Mouse (Mus musculus) kidney, adult 2 months (tissue): ENCODE data around the gene Ddx47. TPM values are rescaled to one million over a fixed set of nuclear protein-coding genes. Genes with fewer than 3 reads are reported as not detected.

Experiments
- DNase-seq: peaks from one replicate; pipeline ENCODE4 v3.0.0; 2021
- H3K27ac ChIP-seq: fragments of 200-500 bp; 2 replicates; pipeline ENCODE4 v1.5.1; 2012; ENCODE audit warnings: low read depth, low read length, control low read depth, inconsistent platforms; ENCODE audit not compliant: insufficient read depth
- H3K27me3 ChIP-seq: fragments of 200-500 bp; replicated peaks from 2 replicates; pipeline ENCODE4 v1.6.1; 2012; ENCODE audit warnings: mild to moderate bottlenecking, moderate library complexity, low read length, inconsistent platforms; ENCODE audit not compliant: control insufficient read depth, insufficient read depth
- H3K36me3 ChIP-seq: fragments of 200-500 bp; 2 replicates; pipeline ENCODE4 v1.6.1; 2012; ENCODE audit warnings: mild to moderate bottlenecking, moderate library complexity, low read length, inconsistent platforms; ENCODE audit not compliant: control insufficient read depth, insufficient read depth
- H3K4me1 ChIP-seq: fragments of 200-500 bp; 2 replicates; pipeline ENCODE4 v1.6.1; 2011; ENCODE audit warnings: low read length; ENCODE audit not compliant: control insufficient read depth, insufficient read depth
- H3K4me3 ChIP-seq: fragments of 200-500 bp; 2 replicates; pipeline ENCODE4 v1.5.1; 2011; ENCODE audit warnings: mild to moderate bottlenecking, low read depth, low read length, control low read depth; ENCODE audit not compliant: insufficient read depth
- CTCF ChIP-seq: fragments of 200-500 bp; conservative IDR thresholded peaks from 2 replicates; pipeline ENCODE4 v1.5.1; 2011; ENCODE audit warnings: low read depth, mild to moderate bottlenecking, control low read depth, low read length, moderate library complexity, mixed read lengths; ENCODE audit not compliant: insufficient read depth, insufficient read length
- POLR2A ChIP-seq: fragments of 200-500 bp; IDR thresholded peaks from one replicate; pipeline ENCODE4 v1.6.1; 2011; ENCODE audit warnings: low read depth, low read length, control low read depth
- WGBS: fragments of 180-500 bp; shearing (Covaris S2); methylation state at CpG from one replicate; pipeline ENCODE4 v1.1.7; 2018; 5-methylcytosine and 5-hydroxymethylcytosine counted together
- polyA plus RNA-seq: library from polyadenylated mRNA; depleted of rRNA; stranded (reverse); fragments of >200 nt; gene quantifications from 2 replicates; pipeline ENCODE4 v1.2.3, GENCODE M21; 2012

Ddx47 gene
- polyA plus RNA-seq, 1 experiment = 44.0 TPM

GRCm38 (mm10) chr6:134972096-134972495, 39.3 kb upstream of the Ddx47 start:
- Histone ChIP-seq H3K36me3 (no peaks in the 10 kb centered on the region), H3K4me3 (no peak overlapping the region), H3K27me3 (no peaks in the 10 kb centered on the region), H3K4me1 (peaks cover 6% of the 10 kb centered on the region; the same call in 1 of the 2 replicates), H3K27ac (no peak overlapping the region)
- TF ChIP-seq POLR2A = no peak
- no peak for TF ChIP-seq CTCF
- WGBS = 56% methylated on average over 4 of the region's 4 CpGs
- DNase-seq = no peak

- 48% methylated on average over 6 of the region's 6 CpGs for WGBS
- Histone ChIP-seq H3K4me3 (no peak overlapping the region), H3K36me3 (no peaks in the 10 kb centered on the region), H3K27me3 (no peaks in the 10 kb centered on the region), H3K27ac (no peak overlapping the region), H3K4me1 (peaks cover 6% of the 10 kb centered on the region; the same call in 1 of the 2 replicates)
- no peak for DNase-seq
- TF ChIP-seq POLR2A = no peak
- TF ChIP-seq CTCF = no peak
Observed at GRCm38 (mm10) chr6:134976628-134977027, 34.8 kb upstream of the Ddx47 start.

GRCm38 (mm10) chr6:134981231-134982062, 30.0 kb upstream of the Ddx47 start, which contains the start of gene Apold1:
Gene Apold1, plus strand, starts transcription at chr6:134981718.
- Histone ChIP-seq H3K27ac (peak within 1 kb of the TSS; percentile 75), H3K36me3 (no peaks in the 10 kb centered on the region), H3K4me3 (peak within 1 kb of the TSS; percentile 36; the same call in 1 of the 2 replicates), H3K27me3 (no peaks in the 10 kb centered on the region), H3K4me1 (no peaks in the 10 kb centered on the region)
- peak; percentile 81 for DNase-seq
- TF ChIP-seq CTCF = no peak
- no peak for TF ChIP-seq POLR2A
- WGBS = 46% methylated on average over 22 of the region's 22 CpGs

DNA sequence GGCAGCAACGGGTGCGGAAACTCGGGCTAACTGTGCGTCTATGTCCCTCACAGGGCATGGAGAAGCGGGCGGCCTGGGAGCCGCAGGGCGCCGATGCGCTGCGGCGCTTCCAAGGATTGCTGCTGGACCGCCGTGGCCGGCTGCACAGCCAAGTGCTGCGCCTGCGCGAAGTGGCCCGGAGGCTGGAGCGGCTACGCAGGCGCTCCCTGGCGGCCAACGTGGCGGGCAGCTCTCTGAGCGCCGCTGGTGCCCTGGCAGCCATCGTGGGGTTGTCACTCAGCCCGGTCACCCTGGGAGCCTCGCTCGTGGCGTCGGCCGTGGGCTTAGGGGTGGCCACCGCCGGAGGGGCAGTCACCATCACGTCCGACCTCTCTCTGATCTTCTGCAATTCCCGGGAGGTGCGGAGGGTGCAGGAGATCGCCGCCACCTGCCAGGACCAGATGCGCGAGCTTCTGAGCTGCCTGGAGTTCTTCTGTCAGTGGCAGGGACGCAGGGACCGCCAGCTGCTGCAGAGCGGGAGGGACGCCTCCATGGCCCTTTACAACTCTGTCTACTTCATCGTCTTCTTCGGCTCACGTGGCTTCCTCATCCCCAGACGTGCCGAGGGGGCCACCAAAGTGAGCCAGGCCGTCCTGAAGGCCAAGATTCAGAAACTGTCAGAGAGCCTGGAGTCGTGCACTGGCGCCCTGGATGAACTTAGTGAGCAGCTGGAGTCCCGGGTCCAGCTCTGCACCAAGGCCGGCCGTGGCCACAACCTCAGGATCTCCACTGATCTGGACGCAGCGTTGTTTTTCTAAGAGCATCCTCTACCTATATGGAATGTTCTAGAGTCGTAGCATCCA, 27.7 kb upstream of the Ddx47 start:
- no peaks in the 10 kb centered on the region for H3K4me1 ChIP-seq
- H3K27me3 ChIP-seq = no peaks in the 10 kb centered on the region
- peak; percentile 94 for DNase-seq
- H3K4me3 ChIP-seq = peak overlapping the region; percentile 72
- no peaks in the 10 kb centered on the region for H3K36me3 ChIP-seq
- 4% methylated on average over 62 of the region's 62 CpGs for WGBS
- H3K27ac ChIP-seq = peak overlapping the region; percentile 40
- peak; percentile 54 for TF ChIP-seq CTCF
- no peak for TF ChIP-seq POLR2A

DNA sequence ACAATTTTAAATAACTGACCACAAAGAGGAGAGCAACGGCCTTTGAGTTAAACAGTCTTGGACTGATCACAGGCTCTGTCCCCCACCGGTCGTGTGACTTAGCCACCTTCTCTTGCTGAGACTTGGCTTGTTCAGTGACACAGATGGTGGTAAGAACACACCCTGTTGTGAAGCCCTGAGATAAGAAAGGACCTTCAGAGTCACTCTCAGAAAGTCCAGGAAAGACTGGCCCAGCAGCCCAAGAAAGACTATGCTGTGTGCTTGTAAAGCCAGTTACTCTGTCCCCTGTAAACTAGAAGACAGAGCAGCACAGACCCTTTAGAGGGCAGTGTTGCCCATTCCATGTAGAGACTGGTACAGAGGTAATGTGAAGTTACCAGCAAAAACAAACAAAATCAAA, 26.7 kb upstream of the Ddx47 start:
- peak; percentile 38 for DNase-seq
- no peak overlapping the region for H3K27ac ChIP-seq
- H3K4me3 ChIP-seq = no peak overlapping the region
- H3K36me3 ChIP-seq = no peaks in the 10 kb centered on the region
- WGBS = 69% methylated on average over 3 of the region's 3 CpGs
- no peaks in the 10 kb centered on the region for H3K27me3 ChIP-seq
- no peaks in the 10 kb centered on the region for H3K4me1 ChIP-seq
- TF ChIP-seq POLR2A = no peak
- TF ChIP-seq CTCF = no peak

- Histone ChIP-seq H3K4me1 (no peaks in the 10 kb centered on the region), H3K27ac (no peak overlapping the region), H3K36me3 (no peaks in the 10 kb centered on the region), H3K4me3 (no peak overlapping the region), H3K27me3 (no peaks in the 10 kb centered on the region)
- TF ChIP-seq POLR2A = no peak
- no peak for TF ChIP-seq CTCF
- DNase-seq = no peak
- 86% methylated on average over 9 of the region's 9 CpGs for WGBS
Observed at GRCm38 (mm10) chr6:134988377-134988776, 23.0 kb upstream of the Ddx47 start.

DNA sequence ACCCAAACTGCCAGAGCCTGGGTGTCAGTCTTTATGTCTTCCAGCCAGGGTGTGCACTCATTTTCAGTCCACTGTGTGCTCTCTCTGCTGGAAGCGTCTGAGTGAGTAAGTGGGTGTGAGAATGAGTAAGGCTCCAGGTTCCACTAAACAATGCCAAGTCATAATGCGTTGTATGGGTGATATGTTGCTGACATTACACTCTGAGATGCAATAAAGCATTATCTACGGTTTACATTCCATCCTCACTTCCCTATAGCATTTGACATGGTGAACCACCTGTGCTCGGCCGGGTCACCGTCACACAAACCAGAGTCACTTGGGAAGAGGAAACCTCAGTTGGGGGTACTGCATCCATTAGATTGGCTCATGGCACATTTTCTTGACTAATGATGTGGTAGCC, 20.7 kb upstream of the Ddx47 start:
- Histone ChIP-seq H3K4me1 (no peaks in the 10 kb centered on the region), H3K27ac (no peak overlapping the region), H3K36me3 (no peaks in the 10 kb centered on the region), H3K27me3 (no peaks in the 10 kb centered on the region), H3K4me3 (no peak overlapping the region)
- no peak for TF ChIP-seq CTCF
- TF ChIP-seq POLR2A = no peak
- no peak for DNase-seq
- WGBS = 95% methylated on average over 6 of the region's 6 CpGs
